ENCODE assay signal across 8 mouse cellular contexts in the genomic region with DNA sequence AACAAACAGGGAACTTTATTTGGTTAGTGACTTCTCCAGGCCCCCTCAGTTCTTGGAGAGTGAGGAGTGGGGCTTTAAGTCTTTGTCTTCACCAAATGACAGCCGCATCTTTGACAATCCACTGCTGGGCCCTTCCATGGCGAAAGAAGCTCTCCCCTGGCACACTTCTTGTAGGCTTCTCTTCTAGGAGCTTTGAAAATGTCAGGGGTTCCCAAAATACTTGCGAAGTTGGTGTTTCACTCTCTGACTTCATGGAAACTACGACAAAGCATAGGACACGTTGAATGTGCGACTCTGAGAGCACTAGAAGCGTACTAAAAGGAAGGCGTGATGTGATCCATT. TPM values are rescaled to one million over a fixed set of nuclear protein-coding genes. Genes with fewer than 3 reads are reported as not detected.
A peak's percentile ranks its signal among the peaks of the same experiment; 100 is the strongest.
DNase-seq lines count a peak whose midpoint lies in the region; ATAC-seq lines count a peak whose summit lies in the region.

No protein-coding gene starts in this region.

- peak overlapping the region; percentile 83 for H3K9ac ChIP-seq in kidney, embryonic 16.5 days (replicated peaks; ENCODE audit: low read length)
- peak overlapping the region; percentile 74 for H3K9ac ChIP-seq in hindbrain, embryonic 15.5 days
- peak overlapping the region; percentile 68 for H3K9ac ChIP-seq in midbrain, embryonic 15.5 days

- H3K9me3 ChIP-seq in kidney, embryonic 16.5 days (ENCODE audit: low read length), result no peaks in the 10 kb centered on the region
- H3K9me3 ChIP-seq in embryonic facial prominence, embryonic 10.5 days, result no peaks in the 10 kb centered on the region
- H3K9me3 ChIP-seq in hindbrain, embryonic 15.5 days, result no peaks in the 10 kb centered on the region
- no peaks in the 10 kb centered on the region for H3K9me3 ChIP-seq in midbrain, embryonic 15.5 days

- peak overlapping the region; percentile 97 for H3K27ac ChIP-seq in kidney, embryonic 16.5 days (ENCODE audit: low read length)
- H3K27ac ChIP-seq in embryonic facial prominence, embryonic 10.5 days (replicated peaks), result peak overlapping the region; percentile 96
- H3K27ac ChIP-seq in hindbrain, embryonic 15.5 days (replicated peaks), result peak overlapping the region; percentile 96
- peak overlapping the region; percentile 96 for H3K27ac ChIP-seq in midbrain, embryonic 15.5 days

- whole genome bisulfite sequencing in kidney, embryonic 16.5 days, result 23% methylated on average over 8 of the region's 8 CpGs
- WGBS in embryonic facial prominence, embryonic 10.5 days, result 18% methylated on average over 8 of the region's 8 CpGs
- WGBS in hindbrain, embryonic 15.5 days, result 27% methylated on average over 8 of the region's 8 CpGs
- 23% methylated on average over 8 of the region's 8 CpGs for WGBS in midbrain, embryonic 15.5 days

- no peak for DNase-seq in kidney, postnatal 4 days
- no peak for DNase-seq in embryonic facial prominence, embryonic 10.5 days (ENCODE audit: low spot score)
- no peak for DNase-seq in layer of hippocampus, adult 9-10 months (ENCODE audit: low spot score)
- no peak for DNase-seq in right cerebral cortex, postnatal 25 days
- no peak for DNase-seq in left cerebral cortex, adult 18-20 months (ENCODE audit: low spot score in 2 of 2)

- no peaks in the 10 kb centered on the region for H3K36me3 ChIP-seq in kidney, embryonic 16.5 days (ENCODE audit: insufficient read depth, low read length)
- H3K36me3 ChIP-seq in embryonic facial prominence, embryonic 10.5 days (replicated peaks), result peaks cover 4% of the 10 kb centered on the region; the same call in 1 of the 2 replicates
- no peaks in the 10 kb centered on the region for H3K36me3 ChIP-seq in hindbrain, embryonic 15.5 days
- H3K36me3 ChIP-seq in midbrain, embryonic 15.5 days (replicated peaks), result no peaks in the 10 kb centered on the region

- peak overlapping the region; percentile 78 for H3K4me3 ChIP-seq in kidney, embryonic 16.5 days (ENCODE audit: low read length)
- H3K4me3 ChIP-seq in embryonic facial prominence, embryonic 10.5 days, result peak overlapping the region; percentile 79
- H3K4me3 ChIP-seq in hindbrain, embryonic 15.5 days, result peak overlapping the region; percentile 80
- peak overlapping the region; percentile 74 for H3K4me3 ChIP-seq in midbrain, embryonic 15.5 days

- ATAC-seq in kidney, embryonic 16.5 days (ENCODE audit: low FRiP score, low TSS enrichment), result no peak
- ATAC-seq in hindbrain, embryonic 15.5 days (ENCODE audit: low FRiP score, low read depth), result no peak
- ATAC-seq in midbrain, embryonic 15.5 days (replicated peaks), result no peak

- H3K4me1 ChIP-seq in kidney, embryonic 16.5 days (ENCODE audit: insufficient read depth, low read length), result peaks cover 16% of the 10 kb centered on the region
- H3K4me1 ChIP-seq in embryonic facial prominence, embryonic 10.5 days, result peaks cover 18% of the 10 kb centered on the region
- peaks cover 15% of the 10 kb centered on the region for H3K4me1 ChIP-seq in hindbrain, embryonic 15.5 days (replicated peaks)
- peaks cover 10% of the 10 kb centered on the region for H3K4me1 ChIP-seq in midbrain, embryonic 15.5 days

- H3K27me3 ChIP-seq in kidney, embryonic 16.5 days (ENCODE audit: insufficient read depth, low read length), result no peaks in the 10 kb centered on the region
- no peaks in the 10 kb centered on the region for H3K27me3 ChIP-seq in embryonic facial prominence, embryonic 10.5 days (replicated peaks; ENCODE audit: low read depth, poor library complexity, severe bottlenecking)
- no peaks in the 10 kb centered on the region for H3K27me3 ChIP-seq in hindbrain, embryonic 15.5 days
- H3K27me3 ChIP-seq in midbrain, embryonic 15.5 days (replicated peaks), result no peaks in the 10 kb centered on the region

- peak overlapping the region; percentile 61 for H3K4me2 ChIP-seq in kidney, embryonic 16.5 days (replicated peaks; ENCODE audit: low read depth, low read length)
- H3K4me2 ChIP-seq in hindbrain, embryonic 15.5 days, result peak overlapping the region; percentile 69
- H3K4me2 ChIP-seq in midbrain, embryonic 15.5 days, result peak overlapping the region; percentile 58

RNA-seq across cellular contexts. Expression of a gene that starts 0.4 kb away (rescaled TPM):
- polyA plus RNA-seq in kidney, embryonic 16.5 days (2015; fragmentation: Nextera tagmentation; extraction: Ambion mirVana), result 21.8 and 25.4 TPM in 2 replicates
- 28.9 and 31.5 TPM in 2 replicates for polyA plus RNA-seq in embryonic facial prominence, embryonic 10.5 days (2016; fragmentation: Nextera tagmentation; extraction: Ambion mirVana)
- polyA plus RNA-seq in hindbrain, embryonic 15.5 days (2015; fragmentation: Nextera tagmentation; extraction: Ambion mirVana), result 27.8 and 28.2 TPM in 2 replicates
- 35.4 and 36.2 TPM in 2 replicates for polyA plus RNA-seq in midbrain, embryonic 15.5 days (2015; fragmentation: Nextera tagmentation; extraction: Ambion mirVana)
- 10 to 100 TPM; 73.9 to 81.6 TPM for total RNA-seq in left cerebral cortex, adult 18-20 months (2021)

RNA-seq across cellular contexts. Expression of a gene that starts 18.4 kb away (rescaled TPM):
- 0.21 and 0.37 TPM in 2 replicates for polyA plus RNA-seq in kidney, embryonic 16.5 days (2015; fragmentation: Nextera tagmentation; extraction: Ambion mirVana)
- polyA plus RNA-seq in embryonic facial prominence, embryonic 10.5 days (2016; fragmentation: Nextera tagmentation; extraction: Ambion mirVana), result not detected in 2 replicates
- polyA plus RNA-seq in hindbrain, embryonic 15.5 days (2015; fragmentation: Nextera tagmentation; extraction: Ambion mirVana), result 0.26 TPM in 1 of 2 replicates, not detected in the other
- polyA plus RNA-seq in midbrain, embryonic 15.5 days (2015; fragmentation: Nextera tagmentation; extraction: Ambion mirVana), result 0.19 TPM in 1 of 2 replicates, not detected in the other
- total RNA-seq in left cerebral cortex, adult 18-20 months (2021), result not detected
